In the genomic region with DNA sequence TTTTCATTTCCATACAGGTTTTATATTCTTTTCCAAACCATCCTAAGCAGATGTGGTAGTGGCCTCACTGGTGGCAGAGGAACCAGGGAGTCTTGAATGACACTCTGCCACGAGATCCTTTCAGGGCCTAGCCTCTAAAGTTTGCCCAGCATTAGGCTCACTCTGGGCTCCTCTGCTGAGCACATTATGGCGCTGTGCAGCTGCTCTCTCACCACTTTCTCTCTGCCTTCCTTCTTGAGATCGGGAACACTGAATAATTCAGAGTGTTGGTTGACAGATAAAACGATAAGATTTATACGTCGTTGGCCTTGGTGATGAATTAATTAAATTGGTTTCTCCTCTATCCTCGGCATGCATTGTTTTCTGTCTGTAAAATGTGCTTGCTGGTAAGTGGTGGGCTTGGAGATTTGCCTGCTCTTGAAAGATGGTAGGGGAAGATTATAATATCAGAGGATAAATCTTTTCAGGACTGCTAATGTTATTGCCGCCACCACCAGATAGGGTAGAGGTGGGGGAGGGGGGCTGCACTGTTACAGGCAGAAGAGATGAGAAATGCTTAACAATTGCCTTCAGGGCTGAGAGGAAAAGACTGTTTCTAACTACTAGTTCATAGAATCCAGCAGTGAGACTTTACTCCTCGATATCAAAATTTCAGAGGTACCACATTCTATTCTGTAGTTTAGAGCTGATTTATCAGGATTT, we compare ENCODE assay signal across 14 mouse cellular contexts.
DNase-seq lines count a peak whose midpoint lies in the region; ATAC-seq and TF ChIP-seq lines count a peak whose summit lies in the region.
"Had no signal": no experiment of that assay in that cellular context is flagged by ENCODE, and none has a peak within 500 bp of the region (broad histone marks: within the 10 kb centered on the region; RNA-seq: fewer than 3 reads in every experiment).

No protein-coding gene starts in this region.

- WGBS in forebrain, embryonic 14.5 days: 47% methylated on average over 9 of the region's 9 CpGs
- WGBS in forebrain, embryonic 11.5 days: 72% methylated on average over 9 of the region's 9 CpGs
- 33% methylated on average over 9 of the region's 9 CpGs for whole genome bisulfite sequencing in hindbrain, embryonic 14.5 days
- WGBS in midbrain, postnatal 0 days: 27% methylated on average over 9 of the region's 9 CpGs
- 56% methylated on average over 9 of the region's 9 CpGs for WGBS in lung, postnatal 0 days

- no peaks in the 10 kb centered on the region for H3K9me3 ChIP-seq in forebrain, embryonic 14.5 days (replicated peaks; ENCODE audit: control insufficient read depth, low read length)
- no peaks in the 10 kb centered on the region for H3K9me3 ChIP-seq in forebrain, embryonic 11.5 days (ENCODE audit: control insufficient read depth, low read length)
- H3K9me3 ChIP-seq in hindbrain, embryonic 14.5 days (ENCODE audit: control insufficient read depth, low read length): no peaks in the 10 kb centered on the region
- H3K9me3 ChIP-seq in midbrain, postnatal 0 days (ENCODE audit: low read length): no peaks in the 10 kb centered on the region
- no peaks in the 10 kb centered on the region for H3K9me3 ChIP-seq in lung, postnatal 0 days (ENCODE audit: low read length)
- H3K9me3 ChIP-seq: embryonic facial prominence, embryonic 12.5 days had no signal

- ATAC-seq in forebrain, embryonic 14.5 days: peak; percentile 48; the same call in 1 of the 2 replicates
- ATAC-seq in forebrain, embryonic 11.5 days (replicated peaks; ENCODE audit: low FRiP score): no peak
- no peak for ATAC-seq in hindbrain, embryonic 14.5 days (ENCODE audit: low FRiP score)
- ATAC-seq in midbrain, postnatal 0 days (ENCODE audit: low FRiP score): no peak
- no peak for ATAC-seq in lung, postnatal 0 days

- peak; percentile 54 for DNase-seq in forebrain, embryonic 14.5 days (ENCODE audit: low spot score)
- DNase-seq in forebrain, embryonic 11.5 days (ENCODE audit: low spot score): no peak
- DNase-seq in brain, embryonic 14.5 days (ENCODE audit: low read depth): peak; percentile 71
- DNase-seq in hindbrain, embryonic 14.5 days (ENCODE audit: low spot score): no peak
- no peak for DNase-seq in midbrain, postnatal 0 days (ENCODE audit: low spot score)
- DNase-seq in lung, postnatal 0 days (ENCODE audit: low spot score): no peak
- no peak for DNase-seq in lung, postnatal 25 days (ENCODE audit: low spot score)
- DNase-seq: adrenal gland, postnatal 25 days; heart, postnatal 14 days; left cerebral cortex, postnatal 4 days; lung, adult 2 months; right cerebral cortex, postnatal 25 days had no signal

- H3K27me3 ChIP-seq in forebrain, embryonic 14.5 days (replicated peaks; ENCODE audit: control insufficient read depth, insufficient read depth, low read length): peaks cover 4% of the 10 kb centered on the region; the same call in 1 of the 2 replicates
- peaks cover 11% of the 10 kb centered on the region for H3K27me3 ChIP-seq in forebrain, embryonic 11.5 days (ENCODE audit: control insufficient read depth, insufficient read depth, low read length)
- no peaks in the 10 kb centered on the region for H3K27me3 ChIP-seq in hindbrain, embryonic 14.5 days (ENCODE audit: control insufficient read depth, insufficient read depth, low read length)
- no peaks in the 10 kb centered on the region for H3K27me3 ChIP-seq in midbrain, postnatal 0 days (ENCODE audit: insufficient read depth, low read length)
- H3K27me3 ChIP-seq in lung, postnatal 0 days (replicated peaks; ENCODE audit: insufficient read depth, low read length): no peaks in the 10 kb centered on the region

- H3K4me3 ChIP-seq in forebrain, embryonic 14.5 days (ENCODE audit: low read depth, low read length): no peak overlapping the region
- H3K4me3 ChIP-seq in forebrain, embryonic 11.5 days (ENCODE audit: low read depth, low read length): no peak overlapping the region
- H3K4me3 ChIP-seq in hindbrain, embryonic 14.5 days (replicated peaks; ENCODE audit: low read length): no peak overlapping the region
- H3K4me3 ChIP-seq in midbrain, postnatal 0 days (ENCODE audit: low read depth, low read length): peak overlapping the region; percentile 23
- no peak overlapping the region for H3K4me3 ChIP-seq in lung, postnatal 0 days (ENCODE audit: low read depth, low read length)
- H3K4me3 ChIP-seq: embryonic facial prominence, embryonic 12.5 days had no signal

- no peak overlapping the region for H3K4me2 ChIP-seq in forebrain, embryonic 14.5 days (ENCODE audit: low read length)
- no peak overlapping the region for H3K4me2 ChIP-seq in forebrain, embryonic 11.5 days (ENCODE audit: low read depth, low read length, severe bottlenecking)
- H3K4me2 ChIP-seq in hindbrain, embryonic 14.5 days (replicated peaks): peak overlapping the region; percentile 83
- H3K4me2 ChIP-seq in midbrain, postnatal 0 days (ENCODE audit: low read depth, low read length, poor library complexity, severe bottlenecking): peak overlapping the region; percentile 79
- no peak overlapping the region for H3K4me2 ChIP-seq in lung, postnatal 0 days (replicated peaks; ENCODE audit: low read depth, low read length)
- H3K4me2 ChIP-seq: embryonic facial prominence, embryonic 12.5 days; heart, embryonic 11.5 days had no signal

- TF ChIP-seq POLR2A in brain, embryonic 14.5 days (IDR thresholded peaks at IDR 0.05; ENCODE audit: borderline replicate concordance, extremely low read depth, insufficient read depth, insufficient read length, poor library complexity, severe bottlenecking): no peak

- H3K36me3 ChIP-seq in forebrain, embryonic 14.5 days (ENCODE audit: control insufficient read depth, insufficient read depth, low read length): no peaks in the 10 kb centered on the region
- no peaks in the 10 kb centered on the region for H3K36me3 ChIP-seq in forebrain, embryonic 11.5 days (ENCODE audit: control insufficient read depth, insufficient read depth, low read length)
- no peaks in the 10 kb centered on the region for H3K36me3 ChIP-seq in hindbrain, embryonic 14.5 days (replicated peaks; ENCODE audit: control insufficient read depth, insufficient read depth)
- no peaks in the 10 kb centered on the region for H3K36me3 ChIP-seq in midbrain, postnatal 0 days (ENCODE audit: insufficient read depth, low read length)
- no peaks in the 10 kb centered on the region for H3K36me3 ChIP-seq in lung, postnatal 0 days (ENCODE audit: insufficient read depth, low read length)
- H3K36me3 ChIP-seq: embryonic facial prominence, embryonic 12.5 days had no signal

- H3K9ac ChIP-seq in forebrain, embryonic 14.5 days (ENCODE audit: low read length): no peak overlapping the region
- no peak overlapping the region for H3K9ac ChIP-seq in forebrain, embryonic 11.5 days (ENCODE audit: low read length)
- H3K9ac ChIP-seq in hindbrain, embryonic 14.5 days: no peak overlapping the region
- 0 out of 2 replicates have a peak overlapping the region, but pooled peaks have one; percentile 4 for H3K9ac ChIP-seq in midbrain, postnatal 0 days (replicated peaks; ENCODE audit: low read length, poor library complexity, severe bottlenecking)
- H3K9ac ChIP-seq in lung, postnatal 0 days (replicated peaks; ENCODE audit: low read depth): no peak overlapping the region
- H3K9ac ChIP-seq: embryonic facial prominence, embryonic 12.5 days had no signal

- peaks cover 3% of the 10 kb centered on the region; the same call in 1 of the 2 replicates for H3K4me1 ChIP-seq in forebrain, embryonic 14.5 days (ENCODE audit: control insufficient read depth, insufficient read depth, low read length)
- no peaks in the 10 kb centered on the region; the same call in 1 of the 2 replicates for H3K4me1 ChIP-seq in forebrain, embryonic 11.5 days (replicated peaks; ENCODE audit: control insufficient read depth, insufficient read depth, low read length)
- H3K4me1 ChIP-seq in hindbrain, embryonic 14.5 days (replicated peaks; ENCODE audit: control insufficient read depth, insufficient read depth, low read length): peaks cover 26% of the 10 kb centered on the region
- no peaks in the 10 kb centered on the region; the same call in 1 of the 2 replicates for H3K4me1 ChIP-seq in midbrain, postnatal 0 days (ENCODE audit: insufficient read depth, low read length)
- no peaks in the 10 kb centered on the region for H3K4me1 ChIP-seq in lung, postnatal 0 days (ENCODE audit: insufficient read depth, low read depth, low read length)

- no peak for TF ChIP-seq EP300 in lung, postnatal 0 days (IDR thresholded peaks at IDR 0.05)

- TF ChIP-seq CTCF in brain, embryonic 14.5 days (IDR thresholded peaks at IDR 0.05; ENCODE audit: borderline replicate concordance, extremely low read depth, insufficient read depth, insufficient read length): no peak
- TF ChIP-seq CTCF in midbrain, postnatal 0 days (IDR thresholded peaks at IDR 0.05): no peak
- TF ChIP-seq CTCF in lung, postnatal 0 days (IDR thresholded peaks at IDR 0.05): no peak

- no peak overlapping the region for H3K27ac ChIP-seq in forebrain, embryonic 14.5 days (ENCODE audit: low read depth, low read length)
- no peak overlapping the region for H3K27ac ChIP-seq in forebrain, embryonic 11.5 days (ENCODE audit: low read depth, low read length)
- H3K27ac ChIP-seq in hindbrain, embryonic 14.5 days: no peak overlapping the region
- H3K27ac ChIP-seq in midbrain, postnatal 0 days (ENCODE audit: low read depth, low read length): no peak overlapping the region
- H3K27ac ChIP-seq in lung, postnatal 0 days (ENCODE audit: low read length): no peak overlapping the region
- H3K27ac ChIP-seq: embryonic facial prominence, embryonic 12.5 days had no signal

Comparison
In these comparisons a context has a peak if more than half of its experiments do, and no peak if none do; other contexts are left out.
1. DNase-seq: peak in forebrain, embryonic 14.5 days (single experiment) and brain, embryonic 14.5 days (single experiment); none in forebrain, embryonic 11.5 days (single experiment), hindbrain, embryonic 14.5 days (single experiment), midbrain, postnatal 0 days (single experiment), lung, postnatal 0 days (single experiment) and lung, postnatal 25 days (single experiment).
2. H3K4me2 ChIP-seq: peak in hindbrain, embryonic 14.5 days (single experiment) and midbrain, postnatal 0 days (single experiment); none in forebrain, embryonic 14.5 days (single experiment), forebrain, embryonic 11.5 days (single experiment) and lung, postnatal 0 days (single experiment).